Mouse (Mus musculus) ZHBTc4 (cell line): ENCODE measurements around the gene Tcf12.
A peak's percentile ranks its signal among the peaks of the same experiment; 100 is the strongest.

Experiments
- DNase-seq: peaks from one replicate; pipeline ENCODE4 v3.0.0-alpha.2; 2011; ENCODE audit warnings: low read depth, low spot score

Tcf12 gene

GRCm38 (mm10) chr9:71805646-71806421 is 305.8 kb downstream of the Tcf12 start:
- DNase-seq = no peak

DNA sequence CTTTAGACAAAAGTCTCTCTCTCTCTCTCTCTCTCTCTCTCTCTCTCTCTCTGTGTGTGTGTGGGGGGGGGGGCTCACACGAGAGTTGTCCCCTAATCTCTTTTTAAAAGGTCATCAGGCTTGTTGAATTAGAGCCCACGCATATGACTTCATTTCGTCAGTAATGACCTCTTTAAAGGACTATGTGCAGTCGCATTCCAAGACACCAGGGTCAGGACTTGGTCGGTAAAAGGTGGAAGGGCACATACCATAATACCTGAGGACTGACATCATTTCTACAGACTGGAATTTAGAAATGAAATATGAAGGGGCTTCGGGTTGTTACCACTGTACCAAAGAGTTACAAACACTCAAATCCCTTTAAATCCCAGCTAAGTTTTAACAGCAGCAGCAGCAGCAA is 307.6 kb downstream of the Tcf12 start:
- DNase-seq = no peak

DNA sequence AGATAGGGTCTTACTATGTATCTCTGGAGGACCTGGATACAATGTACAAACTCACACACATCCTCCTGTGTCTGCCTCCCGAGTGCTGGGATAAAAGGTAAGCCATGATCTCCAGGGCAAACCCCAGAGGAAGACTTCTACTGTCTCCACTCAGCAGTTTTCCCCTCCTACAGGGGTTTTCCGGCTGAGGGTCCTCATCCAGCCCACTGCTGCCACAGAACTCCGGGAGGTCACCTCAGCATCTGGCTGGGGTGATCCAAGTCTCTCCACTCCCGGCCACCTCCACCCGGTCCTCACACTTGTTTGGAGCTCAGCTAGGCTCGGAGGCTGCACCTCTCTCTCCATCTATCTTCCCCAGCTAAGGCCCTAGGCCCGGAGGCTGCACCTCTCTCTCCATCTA is 308.4 kb downstream of the Tcf12 start:
- DNase-seq = no peak

DNA sequence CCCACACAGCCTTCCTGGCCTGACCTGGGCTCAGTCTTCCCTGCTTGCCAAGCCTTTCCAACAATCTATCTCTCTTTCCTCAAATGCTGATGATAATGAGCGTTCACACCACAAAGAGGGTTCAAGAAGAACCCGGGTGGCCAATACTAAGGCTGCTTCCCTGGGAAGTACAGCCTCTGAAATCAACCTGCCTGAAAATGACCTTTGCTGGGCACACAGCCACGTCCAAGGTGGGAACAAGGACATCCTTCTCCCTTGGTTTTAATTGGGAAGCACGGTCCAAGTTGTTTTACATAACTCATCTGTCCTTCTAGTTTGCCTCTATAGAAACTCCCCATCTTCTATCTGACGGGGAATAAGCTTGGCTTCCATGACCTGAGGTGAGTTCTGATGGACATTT is 312.1 kb downstream of the Tcf12 start:
- DNase-seq = no peak

DNA sequence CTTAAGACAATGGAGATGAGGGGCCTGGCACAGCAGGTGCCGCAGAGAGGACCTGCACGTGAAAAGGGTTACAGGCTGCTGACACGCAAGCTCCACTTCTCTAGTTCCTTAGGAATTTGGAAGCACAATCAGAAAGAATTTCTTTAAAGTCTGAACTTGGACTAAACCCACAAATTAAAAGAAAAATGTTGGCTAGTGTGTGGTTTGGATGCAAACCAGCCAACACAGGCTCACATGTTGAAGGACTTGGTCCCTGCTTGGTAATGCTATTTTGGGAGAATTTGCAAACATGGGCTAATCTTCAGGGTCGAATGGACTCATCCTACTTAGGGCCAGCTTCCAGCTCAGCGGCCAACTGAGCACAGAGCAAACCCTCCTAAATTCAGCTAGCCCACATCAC is 313.5 kb downstream of the Tcf12 start:
- peak; percentile 14 for DNase-seq
